Mouse (Mus musculus): Measurements from ENCODE around the gene Dgkd.

DNA sequence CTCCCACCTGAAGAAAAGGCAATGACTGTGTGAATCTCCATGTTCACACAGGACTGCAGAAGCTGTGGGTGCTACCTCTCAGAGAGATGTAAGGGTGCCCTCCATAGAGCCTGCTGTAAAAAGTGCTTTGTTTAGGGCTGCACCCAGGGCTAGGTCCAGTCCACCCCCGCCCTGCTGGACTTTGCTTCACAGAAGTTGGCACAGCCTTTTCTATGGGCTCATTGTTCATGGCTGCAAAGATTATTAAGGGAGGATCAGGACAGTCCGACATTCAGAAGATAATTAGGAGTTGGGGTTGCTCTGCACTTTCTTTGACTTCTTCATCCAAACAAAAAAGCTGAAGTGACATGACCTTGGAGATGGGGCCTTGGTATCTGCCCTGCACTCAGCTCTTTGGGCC is 39.4 kb downstream of the Dgkd start:
- TF ChIP-seq EP300 (IDR thresholded peaks at IDR 0.05; ENCODE audit: low read depth) (no peak), CTCF (IDR thresholded peaks at IDR 0.05; ENCODE audit: low read depth) (no peak)

Data from liver, postnatal 0 days (tissue).